Mouse (Mus musculus): ENCODE results near the gene Scg5.

Scg5 gene

DNA sequence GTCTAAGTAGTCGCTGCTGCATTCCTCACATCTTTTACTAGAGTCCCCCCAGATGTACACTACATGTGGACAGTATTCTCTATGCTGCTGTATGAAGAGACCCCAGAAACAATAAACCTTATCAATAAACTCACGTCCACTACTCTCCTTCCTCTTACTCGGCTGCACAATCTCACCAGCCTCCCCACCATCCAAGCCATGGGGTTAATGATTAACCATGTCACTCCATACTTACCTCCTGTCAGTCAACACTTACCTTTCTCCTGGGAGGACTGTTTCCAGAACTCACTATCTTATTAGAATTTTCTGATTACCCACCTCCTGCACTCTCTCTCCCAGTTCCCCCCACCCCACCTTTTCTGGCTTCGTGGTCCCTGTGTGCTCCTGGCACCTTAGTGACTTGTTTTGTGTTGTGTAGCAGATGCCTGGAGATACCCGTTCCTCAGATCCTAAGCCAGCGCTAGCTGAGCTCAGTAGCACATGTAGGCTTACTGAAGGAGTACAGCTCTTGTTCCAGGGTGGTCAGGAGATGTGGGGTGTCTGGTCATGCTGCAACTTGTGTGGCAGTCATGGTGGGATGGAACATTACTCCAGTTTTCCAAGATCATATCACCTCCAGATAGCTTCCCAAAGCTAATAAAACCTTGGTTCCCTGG is 54.6 kb downstream of the Scg5 start:
- Histone ChIP-seq H3K36me3 (ENCODE audit: insufficient read depth, low read length) (no peaks in the 10 kb centered on the region), H3K4me1 (replicated peaks; ENCODE audit: low read depth, low read length) (no peaks in the 10 kb centered on the region)
- TF ChIP-seq CTCF (conservative IDR thresholded peaks at IDR 0.05; ENCODE audit: low read length) (no peak), POU5F1 (IDR thresholded peaks at IDR 0.05; ENCODE audit: borderline replicate concordance, low read length) (no peak), NANOG (IDR thresholded peaks at IDR 0.05; ENCODE audit: borderline replicate concordance, low read length) (no peak)

DNA sequence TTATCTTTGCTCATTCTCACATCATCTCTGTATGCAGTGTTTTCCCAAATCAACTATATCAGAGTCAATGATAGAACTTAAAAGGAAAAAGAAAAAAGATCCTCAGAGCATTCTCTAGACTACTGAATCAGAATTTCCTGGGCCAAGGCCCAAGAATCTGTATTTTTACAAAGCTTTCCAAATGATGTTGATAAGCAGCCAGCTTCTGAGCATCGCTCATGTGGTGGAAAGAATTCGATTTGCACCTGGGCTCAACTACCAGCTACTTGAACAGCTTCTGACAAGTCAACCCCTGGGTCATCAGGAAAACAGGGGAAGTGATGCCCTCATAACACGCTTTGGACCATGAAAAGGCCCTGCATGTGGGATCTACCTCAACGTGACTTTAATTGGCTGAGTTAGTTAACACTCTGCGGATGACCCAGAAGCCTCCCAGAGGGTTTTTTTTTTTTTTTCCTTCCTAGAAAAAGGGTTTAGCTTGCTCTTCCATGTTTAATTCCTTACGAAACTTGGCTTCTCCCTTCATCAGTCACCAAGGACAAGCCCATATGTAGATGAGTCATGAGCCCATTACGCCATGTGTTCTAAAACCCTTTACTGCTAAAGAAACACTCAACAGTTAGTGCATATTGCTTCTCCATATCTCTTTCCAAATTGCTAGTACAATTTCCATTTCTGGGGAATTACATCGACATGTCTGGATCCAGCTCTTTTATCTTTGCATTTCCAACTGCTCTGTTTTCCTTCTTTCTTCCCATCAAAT is 60.2 kb downstream of the Scg5 start:
- H3K4me1 ChIP-seq (replicated peaks; ENCODE audit: low read depth, low read length): no peaks in the 10 kb centered on the region
- H3K27me3 ChIP-seq (ENCODE audit: insufficient read depth, low read length): no peaks in the 10 kb centered on the region
- H3K36me3 ChIP-seq (ENCODE audit: insufficient read depth, low read length): no peaks in the 10 kb centered on the region
- 0 out of 2 replicates have a peak, but pooled peaks cover 5% of the 10 kb centered on the region for H3K9me3 ChIP-seq (ENCODE audit: low read length)
- H3K4me3 ChIP-seq (replicated peaks; ENCODE audit: low read length): no peak overlapping the region
- TF ChIP-seq CTCF (conservative IDR thresholded peaks at IDR 0.05; ENCODE audit: low read length) (no peak), NANOG (IDR thresholded peaks at IDR 0.05; ENCODE audit: borderline replicate concordance, low read length) (no peak), POU5F1 (IDR thresholded peaks at IDR 0.05; ENCODE audit: borderline replicate concordance, low read length) (no peak)

More for the DNA sequence above, 54.6 kb downstream of the Scg5 start:
- Histone ChIP-seq H3K27me3 (ENCODE audit: insufficient read depth, low read length) (no peaks in the 10 kb centered on the region), H3K9me3 (ENCODE audit: low read length) (no peaks in the 10 kb centered on the region), H3K4me3 (replicated peaks; ENCODE audit: low read length) (no peak overlapping the region)

DNA sequence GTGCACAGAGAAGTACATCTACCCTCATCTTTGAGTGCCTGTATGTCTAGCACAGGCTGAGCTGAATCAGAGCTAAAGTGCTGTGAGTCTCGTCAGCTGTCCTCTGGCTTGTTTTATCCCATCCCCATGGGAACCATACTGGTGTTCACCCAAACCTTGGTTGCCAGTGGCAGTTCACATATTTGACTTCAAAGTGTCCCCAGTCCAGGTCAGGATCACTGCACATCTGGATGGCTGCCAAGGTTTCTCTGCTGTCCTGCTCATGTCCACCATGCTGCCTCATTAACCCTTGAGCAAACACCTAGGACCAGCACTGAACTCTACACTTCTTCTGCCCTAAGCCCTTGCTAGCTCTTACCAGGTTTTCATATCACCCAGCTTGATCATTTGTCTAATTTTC is 63.0 kb downstream of the Scg5 start:
- H3K4me3 ChIP-seq (replicated peaks; ENCODE audit: low read length): no peak overlapping the region
- H3K27me3 ChIP-seq (ENCODE audit: insufficient read depth, low read length): peaks cover 3% of the 10 kb centered on the region; the same call in 1 of the 2 replicates
- no peak for TF ChIP-seq NANOG (IDR thresholded peaks at IDR 0.05; ENCODE audit: borderline replicate concordance, low read length)
- no peak for TF ChIP-seq CTCF (conservative IDR thresholded peaks at IDR 0.05; ENCODE audit: low read length)
- no peak for TF ChIP-seq POU5F1 (IDR thresholded peaks at IDR 0.05; ENCODE audit: borderline replicate concordance, low read length)
- no peaks in the 10 kb centered on the region for H3K36me3 ChIP-seq (ENCODE audit: insufficient read depth, low read length)
- H3K9me3 ChIP-seq (ENCODE audit: low read length): 0 out of 2 replicates have a peak, but pooled peaks cover 5% of the 10 kb centered on the region
- H3K4me1 ChIP-seq (replicated peaks; ENCODE audit: low read depth, low read length): no peaks in the 10 kb centered on the region

DNA sequence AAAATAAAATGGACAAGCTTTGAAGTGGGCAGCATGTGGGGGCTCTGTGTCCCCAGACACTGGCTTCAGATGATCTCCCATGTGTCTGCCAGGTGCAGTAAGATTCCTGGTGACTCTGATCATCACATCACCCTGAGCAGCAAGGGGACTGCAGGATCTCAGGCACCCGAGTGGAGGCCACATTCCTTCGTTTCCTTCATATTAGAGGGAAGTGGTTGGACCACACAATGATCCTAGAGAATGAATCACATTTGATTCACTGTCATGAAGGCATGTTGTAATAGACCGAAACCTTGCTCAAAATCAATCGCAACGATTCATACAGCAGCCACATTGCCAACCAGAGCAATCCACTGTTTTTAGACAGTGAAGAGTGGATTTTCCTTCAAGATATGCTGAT is 64.0 kb downstream of the Scg5 start:
- no peaks in the 10 kb centered on the region for H3K4me1 ChIP-seq (replicated peaks; ENCODE audit: low read depth, low read length)
- no peak overlapping the region for H3K4me3 ChIP-seq (replicated peaks; ENCODE audit: low read length)
- 0 out of 2 replicates have a peak, but pooled peaks cover 5% of the 10 kb centered on the region for H3K9me3 ChIP-seq (ENCODE audit: low read length)
- TF ChIP-seq POU5F1 (IDR thresholded peaks at IDR 0.05; ENCODE audit: borderline replicate concordance, low read length): no peak
- H3K27me3 ChIP-seq (ENCODE audit: insufficient read depth, low read length): peaks cover 12% of the 10 kb centered on the region
- no peaks in the 10 kb centered on the region for H3K36me3 ChIP-seq (ENCODE audit: insufficient read depth, low read length)

DNA sequence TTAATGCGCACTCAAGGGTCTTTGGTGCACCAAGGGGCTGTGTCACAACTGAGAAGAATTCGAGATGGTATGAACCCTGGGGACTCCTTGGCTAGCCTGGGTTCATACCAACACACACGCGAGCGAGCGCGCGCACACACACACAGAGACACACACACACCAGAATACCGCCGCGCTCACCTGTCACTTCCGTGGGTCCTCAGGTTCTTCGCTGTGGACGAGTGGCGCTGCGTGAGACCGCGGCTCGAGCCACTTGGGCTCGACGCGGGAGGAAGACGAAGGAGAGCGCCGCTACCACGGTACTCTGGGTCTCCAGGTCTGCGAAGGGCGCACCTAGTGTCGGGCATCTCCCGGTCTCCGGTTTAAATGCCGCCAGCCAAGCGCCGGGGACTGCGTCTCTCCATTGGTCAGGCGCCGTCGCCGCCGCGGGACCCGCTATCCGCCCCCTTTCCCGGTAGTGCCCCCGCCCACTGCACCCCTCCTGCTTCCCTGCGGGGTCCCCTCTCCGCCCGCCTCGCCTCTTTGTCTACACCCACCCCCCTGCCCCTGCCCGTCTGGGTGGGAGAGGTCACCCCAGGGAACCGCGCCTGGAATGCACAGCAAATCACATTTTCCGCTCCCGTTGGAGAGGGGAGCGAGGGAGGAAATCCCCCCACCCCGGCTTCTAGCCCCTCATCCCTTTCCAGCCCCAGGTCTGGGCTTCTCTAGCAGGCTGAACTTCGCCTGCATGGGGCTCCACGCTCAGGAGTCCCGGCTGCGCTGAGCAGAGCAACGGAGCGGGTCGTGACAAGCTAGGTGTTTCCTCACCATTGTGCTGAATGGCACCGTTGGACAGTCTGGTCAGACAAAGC is 70.4 kb downstream of the Scg5 start, which contains the start of gene Grem1:
TSS of gene Grem1 (minus strand) at position 336 of the 851 bp plus-strand sequence.
- H3K4me3 ChIP-seq (replicated peaks; ENCODE audit: low read length): peak within 1 kb of the TSS; percentile 79
- TF ChIP-seq POU5F1 (IDR thresholded peaks at IDR 0.05; ENCODE audit: borderline replicate concordance, low read length) (no peak), CTCF (conservative IDR thresholded peaks at IDR 0.05; ENCODE audit: low read length) (no peak), NANOG (IDR thresholded peaks at IDR 0.05; ENCODE audit: borderline replicate concordance, low read length) (no peak)
- H3K27me3 ChIP-seq (ENCODE audit: insufficient read depth, low read length): peaks cover 61% of the 10 kb centered on the region
- peaks cover 22% of the 10 kb centered on the region for H3K4me1 ChIP-seq (replicated peaks; ENCODE audit: low read depth, low read length)
- H3K9me3 ChIP-seq (ENCODE audit: low read length): no peaks in the 10 kb centered on the region
- H3K36me3 ChIP-seq (ENCODE audit: insufficient read depth, low read length): no peaks in the 10 kb centered on the region

DNA sequence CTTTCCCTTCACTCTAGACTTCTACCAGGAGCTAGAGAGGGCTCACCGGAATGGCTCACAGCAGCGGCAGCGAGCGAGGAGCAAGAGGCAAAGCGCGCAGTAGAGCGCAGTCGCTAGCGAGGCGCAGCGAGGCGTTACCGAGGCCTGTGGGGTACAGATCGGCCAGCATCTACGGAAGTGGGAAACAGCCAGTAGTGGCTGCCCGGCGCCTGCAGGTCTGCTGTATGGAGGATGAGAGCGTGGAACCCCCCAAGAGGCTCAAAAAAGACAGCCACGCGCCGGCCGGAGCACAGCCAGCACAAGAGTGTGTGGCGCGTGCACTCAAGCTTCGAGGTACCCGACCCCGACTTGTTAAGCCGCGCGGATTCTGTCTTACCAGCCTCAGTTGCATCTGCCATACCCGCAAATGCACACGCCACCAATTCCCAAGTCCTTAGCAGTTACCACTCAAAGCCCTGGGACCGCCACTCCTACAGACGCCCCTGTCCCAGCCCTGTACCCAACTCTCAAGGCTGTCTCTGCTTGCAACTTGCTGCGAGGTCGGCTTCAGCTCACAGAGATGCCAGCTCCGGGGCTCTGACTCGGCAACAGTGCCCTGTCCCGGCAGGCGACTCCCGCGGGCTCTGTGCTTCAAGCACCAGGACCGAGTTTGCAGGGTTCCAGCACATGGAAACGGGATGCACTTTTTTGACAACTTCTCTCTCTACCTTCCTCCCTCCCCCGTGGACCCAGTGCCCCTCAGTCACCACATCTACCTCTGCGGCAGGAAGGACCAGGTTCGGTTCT is 71.2 kb downstream of the Scg5 start:
- Histone ChIP-seq H3K36me3 (ENCODE audit: insufficient read depth, low read length) (no peaks in the 10 kb centered on the region), H3K4me1 (replicated peaks; ENCODE audit: low read depth, low read length) (peaks cover 22% of the 10 kb centered on the region), H3K27me3 (ENCODE audit: insufficient read depth, low read length) (peaks cover 63% of the 10 kb centered on the region), H3K4me3 (replicated peaks; ENCODE audit: low read length) (peak overlapping the region; percentile 79), H3K9me3 (ENCODE audit: low read length) (no peaks in the 10 kb centered on the region)
- TF ChIP-seq POU5F1 (IDR thresholded peaks at IDR 0.05; ENCODE audit: borderline replicate concordance, low read length) (no peak), NANOG (IDR thresholded peaks at IDR 0.05; ENCODE audit: borderline replicate concordance, low read length) (no peak), CTCF (conservative IDR thresholded peaks at IDR 0.05; ENCODE audit: low read length) (no peak)

DNA sequence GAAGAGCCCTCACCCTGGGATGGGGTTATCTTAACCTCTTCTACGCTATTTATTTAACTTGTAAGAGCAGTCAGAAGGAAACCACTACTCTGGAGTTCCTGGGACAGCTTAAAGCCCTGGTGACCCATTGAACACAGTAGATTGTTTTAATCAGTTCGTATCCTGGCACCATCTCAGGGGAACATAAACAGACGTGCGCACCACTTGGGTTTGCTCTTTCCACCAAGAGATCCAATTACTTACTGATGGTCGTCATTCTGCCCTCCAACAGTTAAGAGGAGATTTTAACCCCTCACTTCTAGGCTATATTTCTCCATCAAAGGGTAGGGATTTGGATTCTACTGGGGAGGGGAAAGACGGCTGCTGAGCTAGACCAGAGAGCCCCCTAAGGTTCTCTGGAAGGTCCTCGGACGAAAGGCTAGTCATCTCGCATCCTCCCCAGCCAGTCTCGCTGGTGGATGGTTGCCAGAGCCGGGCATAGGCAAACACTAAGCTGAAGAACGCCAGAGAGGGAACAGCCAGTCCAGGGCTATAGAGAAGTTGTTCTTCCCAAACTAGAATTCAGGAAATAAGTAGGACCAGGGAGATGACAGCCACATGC is 71.9 kb downstream of the Scg5 start:
- Histone ChIP-seq H3K36me3 (ENCODE audit: insufficient read depth, low read length) (no peaks in the 10 kb centered on the region), H3K27me3 (ENCODE audit: insufficient read depth, low read length) (peaks cover 63% of the 10 kb centered on the region)
- TF ChIP-seq NANOG (IDR thresholded peaks at IDR 0.05; ENCODE audit: borderline replicate concordance, low read length) (no peak), POU5F1 (IDR thresholded peaks at IDR 0.05; ENCODE audit: borderline replicate concordance, low read length) (no peak), CTCF (conservative IDR thresholded peaks at IDR 0.05; ENCODE audit: low read length) (no peak)

More for the DNA sequence above, 71.9 kb downstream of the Scg5 start:
- peaks cover 22% of the 10 kb centered on the region for H3K4me1 ChIP-seq (replicated peaks; ENCODE audit: low read depth, low read length)
- H3K9me3 ChIP-seq (ENCODE audit: low read length): no peaks in the 10 kb centered on the region
- peak overlapping the region; percentile 79 for H3K4me3 ChIP-seq (replicated peaks; ENCODE audit: low read length)
